Mouse (Mus musculus): ENCODE results near the gene Prrc2b.

The Prrc2b gene

GRCm38 (mm10) chr2:32236760-32237487, 86.0 kb downstream of the Prrc2b start:
- peak; percentile 72 for DNase-seq

- no peak for DNase-seq
Measured at GRCm38 (mm10) chr2:32237571-32237970, 86.7 kb downstream of the Prrc2b start.

GRCm38 (mm10) chr2:32238708-32239435, 88.0 kb downstream of the Prrc2b start:
- no peak for DNase-seq

GRCm38 (mm10) chr2:32240591-32240990, 89.7 kb downstream of the Prrc2b start:
- no peak for DNase-seq

- no peak for DNase-seq
Measured at GRCm38 (mm10) chr2:32242986-32243385, 92.1 kb downstream of the Prrc2b start.

- no peak for DNase-seq
Measured at GRCm38 (mm10) chr2:32246741-32247140, 95.9 kb downstream of the Prrc2b start.

- DNase-seq, result peak; percentile 23
Measured at GRCm38 (mm10) chr2:32248377-32249361, 97.8 kb downstream of the Prrc2b start.

GRCm38 (mm10) chr2:32251791-32252527, 101.1 kb downstream of the Prrc2b start:
- no peak for DNase-seq

GRCm38 (mm10) chr2:32252658-32253057, 101.8 kb downstream of the Prrc2b start:
- DNase-seq, result no peak

- DNase-seq, result no peak
Measured at GRCm38 (mm10) chr2:32253352-32253751, 102.5 kb downstream of the Prrc2b start.

GRCm38 (mm10) chr2:32254563-32254962, 103.7 kb downstream of the Prrc2b start:
- DNase-seq, result no peak

- DNase-seq, result no peak
Measured at GRCm38 (mm10) chr2:32256273-32256672, 105.4 kb downstream of the Prrc2b start.

GRCm38 (mm10) chr2:32258887-32259533, 108.1 kb downstream of the Prrc2b start:
- peak; percentile 71 for DNase-seq

- peak; percentile 94 for DNase-seq
Measured at GRCm38 (mm10) chr2:32259657-32260417, 109.0 kb downstream of the Prrc2b start, which contains the start of gene Uck1. Gene Uck1, minus strand, starts transcription at chr2:32260159.

- DNase-seq, result peak; percentile 41
Measured at GRCm38 (mm10) chr2:32260635-32261034, 109.8 kb downstream of the Prrc2b start.

- DNase-seq, result no peak
Measured at GRCm38 (mm10) chr2:32275823-32276222, 124.9 kb downstream of the Prrc2b start.

- DNase-seq, result no peak
Measured at GRCm38 (mm10) chr2:32282289-32282688, 131.4 kb downstream of the Prrc2b start.

GRCm38 (mm10) chr2:32282727-32283126, 131.8 kb downstream of the Prrc2b start:
- DNase-seq, result peak; percentile 73

GRCm38 (mm10) chr2:32283986-32284385, 133.1 kb downstream of the Prrc2b start:
- DNase-seq, result no peak

All from kidney, postnatal 14 days (tissue).